Mouse (Mus musculus) skeletal muscle tissue, adult 2 months (tissue): ENCODE measurements around the gene Mtor.

Source experiments
- DNase-seq: peaks from one replicate; pipeline ENCODE4 v3.0.0-alpha.2; 2012; ENCODE audit warnings: low read depth, low spot score

Gene Mtor

GRCm38 (mm10) chr4:148531341-148531740, 82.9 kb downstream of the Mtor start:
- no peak for DNase-seq

GRCm38 (mm10) chr4:148532516-148532915, 84.1 kb downstream of the Mtor start:
- DNase-seq, result no peak

GRCm38 (mm10) chr4:148533613-148534328, 85.4 kb downstream of the Mtor start:
- no peak for DNase-seq

- no peak for DNase-seq
Measured at GRCm38 (mm10) chr4:148535876-148536275, 87.5 kb downstream of the Mtor start.

- DNase-seq, result no peak
Measured at GRCm38 (mm10) chr4:148549106-148549505, 100.7 kb downstream of the Mtor start.

- DNase-seq, result no peak
Measured at GRCm38 (mm10) chr4:148557766-148558165, 109.4 kb downstream of the Mtor start.

GRCm38 (mm10) chr4:148558297-148559000, 110.0 kb downstream of the Mtor start, which contains the start of gene Exosc10:
Exosc10 (plus strand) TSS chr4:148558429.
- DNase-seq, result peak; percentile 88

- no peak for DNase-seq
Measured at GRCm38 (mm10) chr4:148562676-148563075, 114.3 kb downstream of the Mtor start.

GRCm38 (mm10) chr4:148563595-148563994, 115.2 kb downstream of the Mtor start:
- DNase-seq, result no peak

GRCm38 (mm10) chr4:148570138-148570537, 121.7 kb downstream of the Mtor start:
- DNase-seq, result no peak

GRCm38 (mm10) chr4:148570693-148571295, 122.4 kb downstream of the Mtor start:
- DNase-seq, result no peak

GRCm38 (mm10) chr4:148573222-148573621, 124.8 kb downstream of the Mtor start:
- DNase-seq, result no peak

- DNase-seq, result no peak
Measured at GRCm38 (mm10) chr4:148580765-148581164, 132.4 kb downstream of the Mtor start.

- DNase-seq, result no peak
Measured at GRCm38 (mm10) chr4:148581422-148581821, 133.0 kb downstream of the Mtor start.

- no peak for DNase-seq
Measured at GRCm38 (mm10) chr4:148583257-148583656, 134.8 kb downstream of the Mtor start.

- DNase-seq, result no peak
Measured at GRCm38 (mm10) chr4:148586648-148587047, 138.2 kb downstream of the Mtor start.

GRCm38 (mm10) chr4:148588793-148589192, 140.4 kb downstream of the Mtor start:
- no peak for DNase-seq

GRCm38 (mm10) chr4:148589565-148589964, 141.2 kb downstream of the Mtor start:
- no peak for DNase-seq

GRCm38 (mm10) chr4:148590421-148591170, 142.2 kb downstream of the Mtor start:
- peak; percentile 44 for DNase-seq

GRCm38 (mm10) chr4:148591171-148591630, 142.8 kb downstream of the Mtor start, which contains the start of gene Srm:
Srm (plus strand) TSS chr4:148591503.
- DNase-seq, result peak; percentile 97

- peak; percentile 54 for DNase-seq
Measured at GRCm38 (mm10) chr4:148591637-148592380, 143.4 kb downstream of the Mtor start.
